Mouse (Mus musculus) heart, embryonic 14.5 days (tissue): ENCODE data around the gene Ccdc38. TPM values are rescaled to one million over a fixed set of nuclear protein-coding genes. Genes with fewer than 3 reads are reported as not detected.
A peak's percentile ranks its signal among the peaks of the same experiment; 100 is the strongest.

Experiments used
- ATAC-seq: fragments of 200-750 bp; cut with Nextera tagmentation; 2 replicates; pipeline ENCODE4 v1.8.0; 2017; ENCODE audit warnings: low read depth, moderate TSS enrichment; ENCODE audit not compliant: insufficient number of reproducible peaks, insufficient read depth, low FRiP score
- H3K27ac ChIP-seq, 2 experiments: fragments of 200-500 bp in 1 of 2; fragments of 300-500 bp in 1 of 2; sonication (generic) in 1 of 2; replicated peaks in 1 of 2; 2 replicates each; pipeline ENCODE4 v1.5.1; 2012 to 2014; ENCODE audit warnings: low read depth in 2 of 2, low read length in 2 of 2, control low read depth in 1 of 2, mild to moderate bottlenecking in 1 of 2, mixed read lengths in 1 of 2; ENCODE audit not compliant: control insufficient read depth in 1 of 2, insufficient read depth in 1 of 2
- H3K27me3 ChIP-seq: fragments of 300-500 bp; sonication (generic); 2 replicates; pipeline ENCODE4 v1.6.1; 2014; ENCODE audit warnings: mild to moderate bottlenecking, low read length, control low read depth; ENCODE audit not compliant: control insufficient read depth, insufficient read depth
- H3K36me3 ChIP-seq: fragments of 300-500 bp; sonication (generic); 2 replicates; pipeline ENCODE4 v1.6.1; 2014; ENCODE audit warnings: mild to moderate bottlenecking, control low read depth, low read length, mixed read lengths; ENCODE audit not compliant: control insufficient read depth, insufficient read depth
- H3K4me1 ChIP-seq, 2 experiments: fragments of 200-500 bp in 1 of 2; fragments of 300-500 bp in 1 of 2; sonication (generic) in 1 of 2; 2 replicates each; pipeline ENCODE4 v1.6.1; 2012 to 2014; ENCODE audit warnings: low read length in 2 of 2, control low read depth in 1 of 2, mixed read lengths in 1 of 2; ENCODE audit not compliant: control insufficient read depth in 2 of 2, insufficient read depth in 2 of 2
- H3K4me2 ChIP-seq: fragments of 300-500 bp; sonication (generic); 2 replicates; pipeline ENCODE4 v1.6.1; 2014; ENCODE audit warnings: mild to moderate bottlenecking, low read length
- H3K4me3 ChIP-seq, 2 experiments: fragments of 200-500 bp in 1 of 2; fragments of 300-500 bp in 1 of 2; sonication (generic) in 1 of 2; 2 replicates each; pipeline ENCODE4 v1.5.1; 2012 to 2014; ENCODE audit warnings: low read length in 2 of 2, mild to moderate bottlenecking in 2 of 2, control low read depth in 1 of 2, low read depth in 1 of 2, moderate library complexity in 1 of 2; ENCODE audit not compliant: control insufficient read depth in 1 of 2, insufficient read depth in 1 of 2
- H3K9ac ChIP-seq: fragments of 300-500 bp; sonication (generic); 2 replicates; pipeline ENCODE4 v1.6.1; 2014; ENCODE audit warnings: mild to moderate bottlenecking, low read length
- H3K9me3 ChIP-seq: fragments of 300-500 bp; sonication (generic); 2 replicates; pipeline ENCODE4 v1.6.1; 2016; ENCODE audit warnings: low read length, control low read depth; ENCODE audit not compliant: control insufficient read depth
- WGBS: fragments of 180-500 bp; shearing (Covaris S2); extraction: QIAGEN DNeasy Blood & Tissue Kit; methylation state at CpG from one replicate; pipeline ENCODE4 v1.1.7; 2014; 5-methylcytosine and 5-hydroxymethylcytosine counted together
- polyA plus RNA-seq: library from polyadenylated mRNA; unstranded; fragments of >200 nt; fragmentation: Nextera tagmentation; extraction: Ambion mirVana; gene quantifications from 2 replicates; pipeline ENCODE4 v1.2.1, GENCODE M21; 2014

Gene Ccdc38
- polyA plus RNA-seq, 1 experiment from 2014 or later, result 0.19 TPM

DNA sequence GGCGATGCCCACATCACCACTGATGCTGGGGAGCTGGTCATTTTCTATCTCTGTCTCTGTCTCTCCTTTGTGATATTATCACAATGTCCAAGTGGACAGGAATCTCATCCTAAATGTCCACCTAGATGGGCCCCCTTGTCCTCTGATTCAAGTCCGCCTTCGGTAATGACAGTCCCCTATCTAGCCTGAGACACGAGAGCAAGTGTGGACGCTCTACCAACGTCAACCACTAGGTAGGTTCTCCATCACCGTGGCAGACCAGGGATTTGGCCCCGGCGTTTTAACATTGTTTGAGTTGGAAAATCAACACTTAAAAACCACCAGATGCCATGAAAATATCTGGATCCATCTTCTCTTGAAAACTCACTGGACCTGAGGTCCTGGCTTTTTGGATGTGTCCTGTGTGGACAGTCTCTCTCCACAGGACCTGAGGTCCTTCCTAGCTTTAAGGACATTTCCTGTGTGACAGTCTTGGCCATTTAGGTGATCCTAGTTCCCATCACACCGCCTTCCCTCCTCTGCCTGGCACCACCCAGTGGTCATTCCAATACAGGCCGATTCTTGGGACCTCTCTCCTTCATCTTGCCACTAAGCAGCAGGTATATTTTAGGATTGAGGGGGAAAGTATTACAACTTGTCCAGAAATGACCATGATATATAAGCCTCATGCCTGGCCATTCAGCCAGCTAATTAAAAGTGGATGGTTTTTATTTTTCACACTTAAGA is 27.6 kb downstream of the Ccdc38 start:
- Histone ChIP-seq H3K4me3 (no peak overlapping the region), H3K9ac (no peak overlapping the region), H3K9me3 (no peaks in the 10 kb centered on the region), H3K27ac (no peak overlapping the region), H3K4me1 (no peaks in the 10 kb centered on the region), H3K4me2 (no peak overlapping the region), H3K36me3 (no peaks in the 10 kb centered on the region), H3K27me3 (no peaks in the 10 kb centered on the region)
- no peak for ATAC-seq
- WGBS, result 84% methylated on average over 11 of the region's 11 CpGs

DNA sequence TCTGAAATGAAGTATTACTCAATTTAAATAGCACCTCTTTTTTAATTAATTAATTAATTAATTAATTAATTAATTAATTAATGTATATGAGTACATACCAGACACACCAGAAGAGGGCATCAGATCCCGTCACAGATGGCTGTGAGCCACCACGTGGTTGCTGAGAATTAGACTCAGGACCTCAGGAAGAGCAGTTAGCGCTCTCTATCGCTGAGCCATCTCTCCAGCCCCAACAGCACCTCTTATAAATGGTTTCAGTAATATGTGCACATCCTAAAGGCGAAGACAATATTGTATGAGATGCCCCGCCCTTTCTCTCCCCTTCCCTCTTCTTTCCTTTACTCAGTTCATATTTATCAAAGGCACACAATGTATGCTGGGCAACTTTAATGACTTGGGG is 28.2 kb downstream of the Ccdc38 start:
- no peak overlapping the region for H3K4me2 ChIP-seq
- 81% methylated on average over 6 of the region's 6 CpGs for WGBS
- H3K4me3 ChIP-seq, result no peak overlapping the region
- H3K9me3 ChIP-seq, result no peaks in the 10 kb centered on the region
- H3K4me1 ChIP-seq, result no peaks in the 10 kb centered on the region
- no peak for ATAC-seq
- H3K27me3 ChIP-seq, result no peaks in the 10 kb centered on the region
- H3K9ac ChIP-seq, result no peak overlapping the region
- no peak overlapping the region for H3K27ac ChIP-seq
- no peaks in the 10 kb centered on the region for H3K36me3 ChIP-seq

DNA sequence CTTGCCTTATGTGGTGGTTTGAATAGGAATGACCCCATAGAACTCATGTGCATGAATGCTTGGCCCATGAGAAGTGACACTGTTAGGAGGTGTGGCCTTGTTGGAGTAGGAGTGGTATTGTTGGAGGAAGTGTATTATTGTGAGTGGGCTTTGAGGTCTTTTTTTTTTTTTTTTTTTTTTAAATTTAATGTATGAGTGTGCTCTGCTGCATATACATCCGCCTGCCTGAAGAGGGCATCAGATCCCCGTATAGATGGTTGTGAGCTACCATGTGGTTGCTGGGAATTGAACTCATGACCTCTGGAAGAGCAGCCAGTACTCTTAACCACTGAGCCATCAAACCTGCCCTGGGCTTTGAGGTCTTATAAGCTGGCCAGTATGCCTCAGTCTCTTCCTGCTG is 31.8 kb downstream of the Ccdc38 start:
- H3K4me3 ChIP-seq, result no peak overlapping the region
- no peaks in the 10 kb centered on the region for H3K4me1 ChIP-seq
- no peak overlapping the region for H3K9ac ChIP-seq
- H3K4me2 ChIP-seq, result no peak overlapping the region
- no peaks in the 10 kb centered on the region for H3K36me3 ChIP-seq
- H3K9me3 ChIP-seq, result no peaks in the 10 kb centered on the region
- WGBS, result 59% methylated on average over 2 of the region's 2 CpGs
- H3K27ac ChIP-seq, result no peak overlapping the region
- H3K27me3 ChIP-seq, result no peaks in the 10 kb centered on the region
- ATAC-seq, result no peak

DNA sequence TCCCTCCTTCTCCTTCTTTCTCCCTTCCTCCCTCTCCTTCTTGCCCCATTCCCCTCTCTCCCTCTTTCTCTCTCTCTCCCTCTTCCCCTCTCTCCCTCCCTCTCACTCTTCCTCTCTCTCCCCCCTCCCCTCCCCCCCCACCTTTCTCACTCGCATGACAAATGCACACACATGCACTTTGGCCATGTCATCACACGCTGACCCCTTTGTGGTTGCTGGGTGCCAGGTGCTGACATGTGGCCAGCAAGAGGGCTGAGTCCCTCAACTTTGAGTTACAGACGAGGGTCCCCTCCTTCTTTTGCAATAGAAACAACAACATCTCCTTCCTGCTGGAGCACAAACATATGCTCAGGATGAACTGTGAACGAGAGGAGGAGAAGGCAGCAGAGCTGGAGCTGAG is 34.5 kb downstream of the Ccdc38 start:
- WGBS, result 51% methylated on average over 4 of the region's 4 CpGs
- Histone ChIP-seq H3K9ac (no peak overlapping the region), H3K4me2 (no peak overlapping the region), H3K36me3 (no peaks in the 10 kb centered on the region), H3K4me1 (no peaks in the 10 kb centered on the region), H3K9me3 (no peaks in the 10 kb centered on the region), H3K27me3 (no peaks in the 10 kb centered on the region), H3K27ac (no peak overlapping the region), H3K4me3 (no peak overlapping the region)
- no peak for ATAC-seq

DNA sequence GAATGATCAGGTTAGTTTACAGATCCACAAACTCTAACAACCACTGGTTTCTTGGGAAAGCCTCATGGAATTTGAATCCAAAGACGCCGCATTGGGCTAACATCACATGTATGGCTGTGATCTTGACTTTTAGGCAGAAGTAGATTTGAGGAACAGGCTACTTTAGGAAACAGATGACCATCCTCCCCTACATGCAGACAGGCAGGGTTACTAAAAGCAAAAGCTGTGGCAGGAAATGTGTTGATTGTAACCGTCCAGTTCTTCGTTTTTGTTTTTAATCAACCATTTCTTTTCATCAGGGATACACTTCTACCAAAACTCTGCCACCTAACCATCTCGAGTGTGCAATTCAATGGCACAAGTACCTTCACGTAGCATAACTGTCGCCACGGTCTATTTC is 35.5 kb downstream of the Ccdc38 start:
- no peak for ATAC-seq
- no peak overlapping the region for H3K27ac ChIP-seq
- no peaks in the 10 kb centered on the region for H3K36me3 ChIP-seq
- no peaks in the 10 kb centered on the region for H3K27me3 ChIP-seq
- H3K4me2 ChIP-seq, result no peak overlapping the region
- H3K4me1 ChIP-seq, result no peaks in the 10 kb centered on the region
- H3K9me3 ChIP-seq, result no peaks in the 10 kb centered on the region
- no peak overlapping the region for H3K9ac ChIP-seq
- H3K4me3 ChIP-seq, result no peak overlapping the region
- 83% methylated on average over 8 of the region's 8 CpGs for WGBS

DNA sequence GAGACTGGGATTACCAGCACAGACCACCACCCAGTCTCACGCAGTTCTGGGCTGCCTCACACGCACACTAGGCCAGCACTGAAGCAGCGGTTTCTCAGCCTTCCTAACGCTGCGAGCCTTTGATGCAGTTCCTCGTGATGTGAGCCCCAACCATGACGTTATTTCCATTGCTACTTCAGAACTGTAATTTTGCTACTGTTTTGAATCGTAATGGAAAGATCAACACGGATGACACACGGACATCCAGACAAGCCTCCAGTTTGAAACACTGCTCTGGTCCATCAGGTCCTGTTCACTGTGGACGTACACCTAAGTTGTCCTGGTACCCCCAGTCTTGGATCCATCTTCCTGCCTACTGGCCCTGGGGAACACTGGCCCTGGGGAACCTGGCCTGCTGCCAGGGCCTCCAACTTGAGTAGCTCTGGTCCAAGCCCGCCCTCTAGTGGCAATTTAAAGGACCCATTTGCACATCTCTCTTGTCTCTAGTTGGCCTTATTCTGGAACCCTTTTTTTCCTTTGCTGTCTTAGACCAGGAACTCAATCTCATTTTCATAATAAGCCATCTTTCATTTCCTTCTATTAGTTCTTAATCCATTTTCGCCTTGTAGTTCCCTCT is 36.9 kb downstream of the Ccdc38 start:
- Histone ChIP-seq H3K27me3 (no peaks in the 10 kb centered on the region), H3K4me2 (no peak overlapping the region), H3K27ac (no peak overlapping the region), H3K4me1 (no peaks in the 10 kb centered on the region), H3K4me3 (no peak overlapping the region), H3K36me3 (peaks cover 9% of the 10 kb centered on the region), H3K9me3 (no peaks in the 10 kb centered on the region), H3K9ac (no peak overlapping the region)
- no peak; the same call in 1 of the 2 replicates for ATAC-seq
- 62% methylated on average over 13 of the region's 13 CpGs for WGBS

DNA sequence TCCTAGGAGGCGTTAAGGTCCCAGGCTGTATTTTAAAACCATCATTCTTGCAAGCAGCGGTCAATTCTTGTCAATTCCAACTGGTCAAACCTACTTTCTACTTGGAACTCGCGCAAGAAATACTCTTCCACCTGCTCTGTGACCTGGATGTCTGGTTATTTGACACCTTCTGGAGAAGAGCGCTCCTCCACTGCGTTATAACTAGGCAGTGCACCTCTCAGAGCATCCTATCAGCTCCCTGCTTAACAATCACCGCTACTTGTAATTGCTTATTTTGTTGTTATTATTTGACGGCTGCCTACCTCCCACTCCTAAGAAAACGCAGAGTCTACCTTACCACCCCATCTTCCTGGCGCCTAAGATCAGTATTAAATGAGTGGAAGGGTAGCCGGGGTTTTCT is 48.4 kb downstream of the Ccdc38 start:
- Histone ChIP-seq H3K36me3 (peaks cover 34% of the 10 kb centered on the region), H3K9ac (peak overlapping the region; percentile 86), H3K4me3 (peak overlapping the region; percentile 68 to 80), H3K4me2 (peak overlapping the region; percentile 93), H3K9me3 (no peaks in the 10 kb centered on the region), H3K4me1 (peaks cover 3 to 11% of the 10 kb centered on the region in 2 experiments), H3K27me3 (no peaks in the 10 kb centered on the region), H3K27ac (peak overlapping the region; percentile 28 to 64)
- 3% methylated on average over 11 of the region's 11 CpGs for WGBS
- ATAC-seq, result no peak
